Mouse (Mus musculus) kidney, adult 2 months (tissue): ENCODE data around the gene Scml4.

ENCODE experiments used
- CTCF ChIP-seq: fragments of 200-500 bp; conservative IDR thresholded peaks from 2 replicates; pipeline ENCODE4 v1.5.1; 2011; ENCODE audit warnings: low read depth, mild to moderate bottlenecking, control low read depth, low read length, moderate library complexity, mixed read lengths; ENCODE audit not compliant: insufficient read depth, insufficient read length
- POLR2A ChIP-seq: fragments of 200-500 bp; IDR thresholded peaks from one replicate; pipeline ENCODE4 v1.6.1; 2011; ENCODE audit warnings: low read depth, low read length, control low read depth

DNA sequence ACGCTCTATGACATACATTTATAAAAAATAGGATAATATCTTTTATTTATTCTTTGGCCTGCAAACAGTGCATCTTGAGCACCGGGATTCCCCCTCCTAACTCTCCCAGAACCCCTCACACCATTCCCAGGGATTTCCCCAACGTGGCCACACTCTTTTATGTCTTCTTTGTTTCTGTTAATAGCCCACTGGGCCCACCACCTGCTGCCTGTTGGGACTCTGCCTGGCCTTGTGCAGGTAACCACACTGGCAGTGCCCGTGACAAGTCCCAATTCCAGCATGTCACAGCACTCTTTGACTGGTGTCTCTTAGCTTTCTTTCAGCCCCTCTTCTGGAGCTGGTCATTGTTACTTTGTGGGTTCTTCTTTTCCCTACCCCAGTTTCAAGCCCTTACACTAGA lies 5.3 kb upstream of the Scml4 start:
- TF ChIP-seq CTCF (no peak), POLR2A (no peak)
